Mouse (Mus musculus): ENCODE data around the gene Kcnk12.

- TF ChIP-seq CTCF (IDR thresholded peaks at IDR 0.05; ENCODE audit: extremely low read depth, insufficient read depth, low read length) = no peak
- TF ChIP-seq POLR2A (IDR thresholded peaks at IDR 0.05; ENCODE audit: extremely low read depth, insufficient read depth, low read length) = no peak
These were observed 11.8 kb upstream of the Kcnk12 start for GRCm38 (mm10) chr17:87809556-87809955.
